Mouse (Mus musculus) stomach, postnatal 0 days (tissue): Measurements from ENCODE around the gene Cfap43.

Experiments
- CTCF ChIP-seq: IDR thresholded peaks from 2 replicates; pipeline ENCODE4 v1.5.1; 2016; ENCODE audit warnings: antibody characterized with exemption, low read depth, mild to moderate bottlenecking, moderate library complexity
- EP300 ChIP-seq: optimal IDR thresholded peaks from 2 replicates; pipeline ENCODE3; 2016; ENCODE audit warnings: antibody characterized with exemption

DNA sequence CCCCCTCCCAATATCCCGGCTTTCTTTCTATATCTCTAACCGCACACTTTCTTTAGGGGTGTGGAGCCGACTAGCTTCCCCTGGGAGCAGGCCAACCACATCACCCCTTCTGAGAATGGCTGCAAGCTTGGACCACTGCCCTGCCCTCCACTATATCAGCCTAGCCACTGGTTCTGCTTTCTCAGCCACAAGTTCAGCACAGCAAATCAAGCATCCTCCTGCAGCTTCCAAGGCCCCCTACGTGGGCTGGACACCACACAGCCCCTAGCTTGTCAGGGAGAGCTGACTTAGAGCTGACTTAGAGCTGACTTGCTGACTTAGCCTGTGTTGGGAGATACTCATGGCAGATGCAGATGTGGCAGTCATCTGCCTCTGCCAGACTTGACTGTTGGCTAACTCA, 14.0 kb downstream of the Cfap43 start:
- TF ChIP-seq EP300 (no peak), CTCF (no peak)
